9 mouse cellular contexts compared by ENCODE assay signal in genomic region chr17:34585877-34586771, GRCm38 (mm10). TPM values are rescaled to one million over a fixed set of nuclear protein-coding genes. Genes with fewer than 3 reads are reported as not detected.
A peak's percentile ranks its signal among the peaks of the same experiment; 100 is the strongest.
DNase-seq lines count a peak whose midpoint lies in the region; ATAC-seq and TF ChIP-seq lines count a peak whose summit lies in the region.
"Had no signal": no experiment of that assay in that cellular context is flagged by ENCODE, and none has a peak within 500 bp of the region (broad histone marks: within the 10 kb centered on the region; RNA-seq: fewer than 3 reads in every experiment).

No protein-coding gene starts in this region.

- no peak for TF ChIP-seq CTCF in C2C12 (IDR thresholded peaks at IDR 0.05; ENCODE audit: control insufficient read depth, insufficient read depth, insufficient read length)

- H3K9me3 ChIP-seq in embryonic facial prominence, embryonic 10.5 days = no peaks in the 10 kb centered on the region
- no peaks in the 10 kb centered on the region for H3K9me3 ChIP-seq in neural tube, embryonic 13.5 days

- intact Hi-C loops in heart, postnatal 10 days (cut with DNase I) = loop anchor here (2.0 kb wide), 1 partner anchor 19 kb away; no protein-coding TSS in a partner anchor

- peak overlapping the region; percentile 90 for H3K9ac ChIP-seq in neural tube, embryonic 13.5 days

- peak overlapping the region; percentile 74 for H3K4me2 ChIP-seq in neural tube, embryonic 13.5 days

- H3K27ac ChIP-seq in embryonic facial prominence, embryonic 10.5 days (replicated peaks) = peak overlapping the region; percentile 97
- H3K27ac ChIP-seq in neural tube, embryonic 13.5 days (replicated peaks) = peak overlapping the region; percentile 98

- DNase-seq in heart, adult 11 months = peak; percentile 96
- DNase-seq in heart, postnatal 10 days = no peak
- peak; percentile 58 for DNase-seq in embryonic facial prominence, embryonic 10.5 days (ENCODE audit: low spot score)
- peak; percentile 33 for DNase-seq in kidney, postnatal 10 days
- DNase-seq in layer of hippocampus, adult 18-20 months (ENCODE audit: low spot score in 2 of 2) = no peak

- ATAC-seq in neural tube, embryonic 13.5 days (ENCODE audit: low read depth) = peak; percentile 13
- no peak for ATAC-seq in megakaryocyte progenitor cell, adult 5-6 weeks (replicated peaks; ENCODE audit: poor library complexity)

- H3ac ChIP-seq in C2C12 (ENCODE audit: control insufficient read depth, insufficient read length, low read depth) = peak overlapping the region; percentile 5

- H3K4me3 ChIP-seq in C2C12 (ENCODE audit: insufficient read depth, poor library complexity, severe bottlenecking) = peak overlapping the region; percentile 49
- H3K4me3 ChIP-seq in embryonic facial prominence, embryonic 10.5 days = peak overlapping the region; percentile 86
- peak overlapping the region; percentile 64 for H3K4me3 ChIP-seq in neural tube, embryonic 13.5 days

- H3K79me2 ChIP-seq in C2C12 (ENCODE audit: control insufficient read depth, insufficient read depth) = no peaks in the 10 kb centered on the region

- peaks cover 66% of the 10 kb centered on the region for H3K4me1 ChIP-seq in embryonic facial prominence, embryonic 10.5 days
- H3K4me1 ChIP-seq in neural tube, embryonic 13.5 days (replicated peaks) = peaks cover 50% of the 10 kb centered on the region

- WGBS in embryonic facial prominence, embryonic 10.5 days = 24% methylated on average over 32 of the region's 32 CpGs
- 18% methylated on average over 32 of the region's 32 CpGs for WGBS in neural tube, embryonic 13.5 days

- H3K36me3 ChIP-seq in C2C12 (ENCODE audit: control insufficient read depth, insufficient read depth) = no peaks in the 10 kb centered on the region
- no peaks in the 10 kb centered on the region for H3K36me3 ChIP-seq in embryonic facial prominence, embryonic 10.5 days (replicated peaks)
- H3K36me3 ChIP-seq in neural tube, embryonic 13.5 days = no peaks in the 10 kb centered on the region

- H3K27me3 ChIP-seq in C2C12 (ENCODE audit: control insufficient read depth, insufficient read depth, insufficient read length) = peaks cover 15% of the 10 kb centered on the region
- no peaks in the 10 kb centered on the region; the same call in 1 of the 2 replicates for H3K27me3 ChIP-seq in embryonic facial prominence, embryonic 10.5 days (replicated peaks; ENCODE audit: low read depth, poor library complexity, severe bottlenecking)
- no peaks in the 10 kb centered on the region for H3K27me3 ChIP-seq in neural tube, embryonic 13.5 days
- H3K27me3 ChIP-seq: Patski had no signal

- no peaks in the 10 kb centered on the region for H3K79me3 ChIP-seq in C2C12 (ENCODE audit: low read depth)

TF ChIP-seq in C2C12, 6 proteins besides CTCF, POLR2A, EP300 and RAD21:
- TF ChIP-seq USF1 (IDR thresholded peaks at IDR 0.05; ENCODE audit: low read depth) (no peak), MAX (IDR thresholded peaks at IDR 0.05) (no peak), FOSL1 (IDR thresholded peaks at IDR 0.05; ENCODE audit: insufficient read depth, low read length, poor library complexity, severe bottlenecking) (no peak), MYOG (IDR thresholded peaks at IDR 0.05; ENCODE audit: control insufficient read depth, extremely low read depth, insufficient read length) (no peak), CEBPB (IDR thresholded peaks at IDR 0.05; ENCODE audit: low read depth) (no peak), MYOD1 (IDR thresholded peaks at IDR 0.05; ENCODE audit: control insufficient read depth, insufficient read length, low read depth) (no peak)
TF ChIP-seq in C2C12: peak in this region for 0.

RNA-seq across cellular contexts. Expression of gene Gpsm3, which starts 3.5 kb away (rescaled TPM):
- 1 to 10 TPM; 5.1 to 5.6 TPM for total RNA-seq in heart, postnatal 10 days (2021)
- polyA plus RNA-seq in C2C12 (2012; fragmentation: generic; extraction: Trizol) = 1.2 TPM
- polyA plus RNA-seq in embryonic facial prominence, embryonic 10.5 days (2016; fragmentation: Nextera tagmentation; extraction: Ambion mirVana) = 9.4 and 10.1 TPM in 2 replicates
- 4.8 and 5.3 TPM in 2 replicates for polyA plus RNA-seq in neural tube, embryonic 13.5 days (2015; fragmentation: Nextera tagmentation; extraction: Ambion mirVana)
- total RNA-seq in layer of hippocampus, adult 18-20 months (2021) = 1 to 10 TPM; 1.8 to 2.2 TPM
- total RNA-seq in megakaryocyte progenitor cell, adult 5-6 weeks (2015) = 63.4 and 69.0 TPM in 2 replicates
- total RNA-seq in megakaryocyte progenitor cell, adult 5-6 weeks (2017) = 14.5 and 20.2 TPM in 2 replicates

RNA-seq across cellular contexts. Expression of gene Pbx2, which starts 4.9 kb away (rescaled TPM):
- total RNA-seq in heart, postnatal 10 days (2021) = 10 to 100 TPM; 26.1 to 30.4 TPM
- polyA plus RNA-seq in C2C12 (2012; fragmentation: generic; extraction: Trizol) = 18.1 TPM
- polyA plus RNA-seq in embryonic facial prominence, embryonic 10.5 days (2016; fragmentation: Nextera tagmentation; extraction: Ambion mirVana) = 18.2 and 19.5 TPM in 2 replicates
- 9.2 and 10.2 TPM in 2 replicates for polyA plus RNA-seq in neural tube, embryonic 13.5 days (2015; fragmentation: Nextera tagmentation; extraction: Ambion mirVana)
- 10 to 100 TPM; 67.3 to 69.1 TPM for total RNA-seq in layer of hippocampus, adult 18-20 months (2021)
- 17.0 and 20.6 TPM in 2 replicates for total RNA-seq in megakaryocyte progenitor cell, adult 5-6 weeks (2015)
- total RNA-seq in megakaryocyte progenitor cell, adult 5-6 weeks (2017) = 24.9 and 26.7 TPM in 2 replicates

RNA-seq across cellular contexts. Expression of gene Ager, which starts 11.5 kb away (rescaled TPM):
- 1 to 10 TPM; 1.1 to 1.6 TPM for total RNA-seq in heart, postnatal 10 days (2021)
- polyA plus RNA-seq in C2C12 (2012; fragmentation: generic; extraction: Trizol) = 0.30 TPM
- 2.6 and 3.6 TPM in 2 replicates for polyA plus RNA-seq in embryonic facial prominence, embryonic 10.5 days (2016; fragmentation: Nextera tagmentation; extraction: Ambion mirVana)
- polyA plus RNA-seq in neural tube, embryonic 13.5 days (2015; fragmentation: Nextera tagmentation; extraction: Ambion mirVana) = 2.0 and 2.2 TPM in 2 replicates
- under 1 TPM; 0.61 to 0.67 TPM for total RNA-seq in layer of hippocampus, adult 18-20 months (2021)
- total RNA-seq in megakaryocyte progenitor cell, adult 5-6 weeks (2015) = 1.5 and 2.6 TPM in 2 replicates
- total RNA-seq in megakaryocyte progenitor cell, adult 5-6 weeks (2017) = 0.24 and 3.0 TPM in 2 replicates

RNA-seq across cellular contexts. Expression of gene Rnf5, which starts 17.4 kb away (rescaled TPM):
- 10 to 100 TPM; 37.0 to 39.2 TPM for total RNA-seq in heart, postnatal 10 days (2021)
- 37.1 TPM for polyA plus RNA-seq in C2C12 (2012; fragmentation: generic; extraction: Trizol)
- polyA plus RNA-seq in embryonic facial prominence, embryonic 10.5 days (2016; fragmentation: Nextera tagmentation; extraction: Ambion mirVana) = 165 and 172 TPM in 2 replicates
- 260 and 270 TPM in 2 replicates for polyA plus RNA-seq in neural tube, embryonic 13.5 days (2015; fragmentation: Nextera tagmentation; extraction: Ambion mirVana)
- 10 to 100 TPM; 81.8 to 81.9 TPM for total RNA-seq in layer of hippocampus, adult 18-20 months (2021)
- total RNA-seq in megakaryocyte progenitor cell, adult 5-6 weeks (2015) = 50.6 and 51.6 TPM in 2 replicates
- total RNA-seq in megakaryocyte progenitor cell, adult 5-6 weeks (2017) = 17.7 and 18.5 TPM in 2 replicates

RNA-seq across cellular contexts. Expression of gene Agpat1, which starts 17.9 kb away (rescaled TPM):
- total RNA-seq in heart, postnatal 10 days (2021) = 10 to 100 TPM; 54.4 to 56.5 TPM
- polyA plus RNA-seq in C2C12 (2012; fragmentation: generic; extraction: Trizol) = 73.9 TPM
- 51.3 and 56.1 TPM in 2 replicates for polyA plus RNA-seq in embryonic facial prominence, embryonic 10.5 days (2016; fragmentation: Nextera tagmentation; extraction: Ambion mirVana)
- polyA plus RNA-seq in neural tube, embryonic 13.5 days (2015; fragmentation: Nextera tagmentation; extraction: Ambion mirVana) = 89.5 and 99.6 TPM in 2 replicates
- total RNA-seq in layer of hippocampus, adult 18-20 months (2021) = 100 to 1,000 TPM; 162 to 175 TPM
- total RNA-seq in megakaryocyte progenitor cell, adult 5-6 weeks (2015) = 25.7 and 33.6 TPM in 2 replicates
- total RNA-seq in megakaryocyte progenitor cell, adult 5-6 weeks (2017) = 20.2 and 24.9 TPM in 2 replicates

Comparison
In these comparisons a context has a peak if more than half of its experiments do, and no peak if none do; other contexts are left out.
1. DNase-seq: peak in heart, adult 11 months (single experiment), embryonic facial prominence, embryonic 10.5 days (single experiment) and kidney, postnatal 10 days (single experiment); none in heart, postnatal 10 days (0 of 2) and layer of hippocampus, adult 18-20 months (0 of 2).
2. Peak in every context shown above with its lines, with median percentiles within 50 percentile points of each other: H3K4me3 ChIP-seq.